Mouse (Mus musculus): ENCODE data around the gene Top3a.

- TF ChIP-seq CTCF (IDR thresholded peaks at IDR 0.05; ENCODE audit: low read depth, low read length) = no peak
- no peak for TF ChIP-seq POLR2A (IDR thresholded peaks at IDR 0.05; ENCODE audit: insufficient read depth, low read length)
Observed at GRCm38 (mm10) chr11:60772161-60772560, 5.0 kb downstream of the Top3a start.

Data from ES-Bruce4 (cell line).